Mouse (Mus musculus) hindbrain, postnatal 0 days (tissue): ENCODE measurements at regions not wholly inside any gene's neighbourhood (a gene's known extent, or its start where the extent isn't known, plus 50 kb on each side); places are given as distances from the start of the nearest gene placed in this dataset.

Experiments used
- ATAC-seq: fragments of 200-750 bp; cut with Nextera tagmentation; 2 replicates; pipeline ENCODE4 v1.8.0; 2017; ENCODE audit warnings: mild to moderate bottlenecking, moderate TSS enrichment, moderate library complexity
- DNase-seq: peaks from one replicate; pipeline ENCODE4 v3.0.0-alpha.2; 2015; ENCODE audit warnings: low spot score
- H3K27ac ChIP-seq: fragments of 300-500 bp; sonication (generic); 2 replicates; pipeline ENCODE4 v1.5.1; 2014; ENCODE audit warnings: mild to moderate bottlenecking
- H3K27me3 ChIP-seq: fragments of 300-500 bp; sonication (generic); 2 replicates; pipeline ENCODE4 v1.6.1; 2014; ENCODE audit warnings: low read length, mixed read lengths; ENCODE audit not compliant: insufficient read depth
- H3K36me3 ChIP-seq: fragments of 300-500 bp; sonication (generic); 2 replicates; pipeline ENCODE4 v1.6.1; 2014; ENCODE audit warnings: low read length, mixed read lengths; ENCODE audit not compliant: insufficient read depth
- H3K4me1 ChIP-seq: fragments of 300-500 bp; sonication (generic); 2 replicates; pipeline ENCODE4 v1.6.1; 2014; ENCODE audit warnings: antibody characterized with exemption, low read length, mixed read lengths; ENCODE audit not compliant: insufficient read depth
- H3K4me2 ChIP-seq: fragments of 300-500 bp; sonication (generic); 2 replicates; pipeline ENCODE4 v1.6.1; 2014; ENCODE audit warnings: low read depth, mild to moderate bottlenecking, low read length, moderate library complexity, mixed read lengths
- H3K4me3 ChIP-seq: fragments of 300-500 bp; sonication (generic); 2 replicates; pipeline ENCODE4 v1.5.1; 2014; ENCODE audit warnings: low read length
- H3K9ac ChIP-seq: fragments of 300-500 bp; sonication (generic); replicated peaks from 2 replicates; pipeline ENCODE4 v1.6.1; 2014; ENCODE audit warnings: mild to moderate bottlenecking, low read length, moderate library complexity, mixed read lengths
- H3K9me3 ChIP-seq: fragments of 300-500 bp; sonication (generic); 2 replicates; pipeline ENCODE4 v1.6.1; 2016; ENCODE audit warnings: low read length, mixed read lengths
- CTCF ChIP-seq: IDR thresholded peaks from 2 replicates; pipeline ENCODE4 v1.5.1; 2016; ENCODE audit warnings: antibody characterized with exemption, control low read depth, low read depth
- WGBS: fragments of 180-500 bp; shearing (Covaris S2); extraction: QIAGEN DNeasy Blood & Tissue Kit; methylation state at CpG from one replicate; pipeline ENCODE4 v1.1.7; 2014; 5-methylcytosine and 5-hydroxymethylcytosine counted together

- Histone ChIP-seq H3K9me3 (no peaks in the 10 kb centered on the region), H3K27ac (peak overlapping the region; percentile 83), H3K36me3 (peaks cover 5% of the 10 kb centered on the region; the same call in 1 of the 2 replicates), H3K4me1 (no peaks in the 10 kb centered on the region), H3K4me3 (peak overlapping the region; percentile 43), H3K27me3 (no peaks in the 10 kb centered on the region), H3K4me2 (peak overlapping the region; percentile 89), H3K9ac (peak overlapping the region; percentile 61)
- no peak for TF ChIP-seq CTCF
- DNase-seq (no peak), ATAC-seq (no peak)
- WGBS, result 15% methylated on average over 1 of the region's 1 CpGs
Observed at GRCm38 (mm10) chr13:83735101-83735500, 231.3 kb downstream of the Mef2c start.

GRCm38 (mm10) chr13:83735631-83736475, 232.0 kb downstream of the Mef2c start:
- peak overlapping the region; percentile 61 for H3K9ac ChIP-seq
- no peaks in the 10 kb centered on the region for H3K27me3 ChIP-seq
- H3K4me3 ChIP-seq, result peak overlapping the region; percentile 43
- ATAC-seq (no peak), DNase-seq (peak; percentile 76)
- no peak for TF ChIP-seq CTCF
- no peaks in the 10 kb centered on the region for H3K4me1 ChIP-seq
- WGBS, result 16% methylated on average over 10 of the region's 10 CpGs
- peak overlapping the region; percentile 89 for H3K4me2 ChIP-seq
- no peaks in the 10 kb centered on the region for H3K9me3 ChIP-seq
- peaks cover 5% of the 10 kb centered on the region; the same call in 1 of the 2 replicates for H3K36me3 ChIP-seq
- peak overlapping the region; percentile 83 for H3K27ac ChIP-seq

- no peak for ATAC-seq
- peak overlapping the region; percentile 89 for H3K4me2 ChIP-seq
- H3K27me3 ChIP-seq, result no peaks in the 10 kb centered on the region
- H3K36me3 ChIP-seq, result peaks cover 5% of the 10 kb centered on the region; the same call in 1 of the 2 replicates
- H3K9ac ChIP-seq, result peak overlapping the region; percentile 85
- no peaks in the 10 kb centered on the region for H3K4me1 ChIP-seq
- H3K4me3 ChIP-seq, result peak overlapping the region; percentile 62
- H3K9me3 ChIP-seq, result no peaks in the 10 kb centered on the region
- TF ChIP-seq CTCF, result no peak
- WGBS, result 3% methylated on average over 9 of the region's 9 CpGs
- H3K27ac ChIP-seq, result peak overlapping the region; percentile 97
- peak; percentile 54 for DNase-seq
Observed at GRCm38 (mm10) chr13:83737031-83737825, 233.4 kb downstream of the Mef2c start.

- peak; percentile 15; the same call in 1 of the 2 replicates for ATAC-seq
- peaks cover 5% of the 10 kb centered on the region; the same call in 1 of the 2 replicates for H3K36me3 ChIP-seq
Observed at GRCm38 (mm10) chr13:83737826-83738527, 234.1 kb downstream of the Mef2c start.

GRCm38 (mm10) chr13:83738528-83738981, 234.7 kb downstream of the Mef2c start:
- Histone ChIP-seq H3K9me3 (no peaks in the 10 kb centered on the region), H3K4me3 (peak overlapping the region; percentile 62), H3K36me3 (peaks cover 5% of the 10 kb centered on the region; the same call in 1 of the 2 replicates), H3K27me3 (no peaks in the 10 kb centered on the region), H3K4me1 (no peaks in the 10 kb centered on the region), H3K27ac (peak overlapping the region; percentile 97), H3K9ac (peak overlapping the region; percentile 85), H3K4me2 (peak overlapping the region; percentile 89)
- DNase-seq (peak; percentile 70), ATAC-seq (no peak)
- 2% methylated on average over 12 of the region's 12 CpGs for WGBS
- no peak for TF ChIP-seq CTCF

More at GRCm38 (mm10) chr13:83737826-83738527, 234.1 kb downstream of the Mef2c start:
- WGBS, result 1% methylated on average over 27 of the region's 27 CpGs
- Histone ChIP-seq H3K9ac (peak overlapping the region; percentile 85), H3K4me1 (no peaks in the 10 kb centered on the region), H3K9me3 (no peaks in the 10 kb centered on the region), H3K4me2 (peak overlapping the region; percentile 89), H3K4me3 (peak overlapping the region; percentile 62), H3K27me3 (no peaks in the 10 kb centered on the region), H3K27ac (peak overlapping the region; percentile 97)
- peak; percentile 78 for DNase-seq
- no peak for TF ChIP-seq CTCF

- ATAC-seq (no peak), DNase-seq (no peak)
- no peak for TF ChIP-seq CTCF
- H3K9ac ChIP-seq, result peak overlapping the region; percentile 85
- no peaks in the 10 kb centered on the region for H3K4me1 ChIP-seq
- H3K4me3 ChIP-seq, result peak overlapping the region; percentile 62
- H3K4me2 ChIP-seq, result peak overlapping the region; percentile 89
- 3% methylated on average over 3 of the region's 3 CpGs for WGBS
- no peaks in the 10 kb centered on the region for H3K27me3 ChIP-seq
- H3K36me3 ChIP-seq, result peaks cover 5% of the 10 kb centered on the region; the same call in 1 of the 2 replicates
- H3K9me3 ChIP-seq, result no peaks in the 10 kb centered on the region
- H3K27ac ChIP-seq, result peak overlapping the region; percentile 97
Observed at GRCm38 (mm10) chr13:83739131-83739530, 235.3 kb downstream of the Mef2c start.
